Mouse (Mus musculus) kidney, postnatal 0 days (tissue): ENCODE results near the gene H2afy2. TPM values are rescaled to one million over a fixed set of nuclear protein-coding genes. Genes with fewer than 3 reads are reported as not detected.

ENCODE experiments used
- ATAC-seq: fragments of 200-750 bp; cut with Nextera tagmentation; replicated peaks from 2 replicates; pipeline ENCODE4 v1.8.0; 2017; ENCODE audit warnings: low read depth, moderate number of reproducible peaks, moderate TSS enrichment, moderate library complexity; ENCODE audit not compliant: low FRiP score
- DNase-seq: peaks from one replicate; pipeline ENCODE4 v3.0.0-alpha.2; 2016; ENCODE audit warnings: low spot score
- H3K27ac ChIP-seq: fragments of 300-500 bp; sonication (generic); 2 replicates; pipeline ENCODE4 v1.5.1; 2014; ENCODE audit warnings: mild to moderate bottlenecking
- H3K27me3 ChIP-seq: fragments of 300-500 bp; sonication (generic); 2 replicates; pipeline ENCODE4 v1.6.1; 2014; ENCODE audit warnings: low read length, mixed read lengths; ENCODE audit not compliant: insufficient read depth
- H3K36me3 ChIP-seq: fragments of 300-500 bp; sonication (generic); 2 replicates; pipeline ENCODE4 v1.6.1; 2014; ENCODE audit warnings: low read length, mixed read lengths; ENCODE audit not compliant: insufficient read depth
- H3K4me1 ChIP-seq: fragments of 300-500 bp; sonication (generic); replicated peaks from 2 replicates; pipeline ENCODE4 v1.6.1; 2014; ENCODE audit warnings: antibody characterized with exemption, low read length, mixed read lengths; ENCODE audit not compliant: insufficient read depth
- H3K4me2 ChIP-seq: fragments of 300-500 bp; sonication (generic); 2 replicates; pipeline ENCODE4 v1.6.1; 2014; ENCODE audit warnings: mild to moderate bottlenecking, low read length, moderate library complexity, mixed read lengths
- H3K4me3 ChIP-seq: fragments of 300-500 bp; sonication (generic); replicated peaks from 2 replicates; pipeline ENCODE4 v1.5.1; 2014; ENCODE audit warnings: low read depth, low read length
- H3K9ac ChIP-seq: fragments of 300-500 bp; sonication (generic); 2 replicates; pipeline ENCODE4 v1.6.1; 2014; ENCODE audit warnings: low read depth, low read length
- H3K9me3 ChIP-seq: fragments of 300-500 bp; sonication (generic); replicated peaks from 2 replicates; pipeline ENCODE4 v1.6.1; 2016; ENCODE audit warnings: low read length, inconsistent platforms, mixed read lengths
- CTCF ChIP-seq: IDR thresholded peaks from 2 replicates; pipeline ENCODE4 v1.5.1; 2016; ENCODE audit warnings: antibody characterized with exemption, low read depth, mild to moderate bottlenecking, moderate library complexity
- WGBS: fragments of 180-500 bp; shearing (Covaris S2); extraction: QIAGEN DNeasy Blood & Tissue Kit; methylation state at CpG from one replicate; pipeline ENCODE4 v1.1.7; 2014; 5-methylcytosine and 5-hydroxymethylcytosine counted together
- polyA plus RNA-seq: library from polyadenylated mRNA; unstranded; fragments of >200 nt; fragmentation: Nextera tagmentation; extraction: Ambion mirVana; gene quantifications from 2 replicates; pipeline ENCODE4 v1.2.1, GENCODE M21; 2015

The H2afy2 gene
- polyA plus RNA-seq, 1 experiment from 2014 or later: 83.0 TPM

DNA sequence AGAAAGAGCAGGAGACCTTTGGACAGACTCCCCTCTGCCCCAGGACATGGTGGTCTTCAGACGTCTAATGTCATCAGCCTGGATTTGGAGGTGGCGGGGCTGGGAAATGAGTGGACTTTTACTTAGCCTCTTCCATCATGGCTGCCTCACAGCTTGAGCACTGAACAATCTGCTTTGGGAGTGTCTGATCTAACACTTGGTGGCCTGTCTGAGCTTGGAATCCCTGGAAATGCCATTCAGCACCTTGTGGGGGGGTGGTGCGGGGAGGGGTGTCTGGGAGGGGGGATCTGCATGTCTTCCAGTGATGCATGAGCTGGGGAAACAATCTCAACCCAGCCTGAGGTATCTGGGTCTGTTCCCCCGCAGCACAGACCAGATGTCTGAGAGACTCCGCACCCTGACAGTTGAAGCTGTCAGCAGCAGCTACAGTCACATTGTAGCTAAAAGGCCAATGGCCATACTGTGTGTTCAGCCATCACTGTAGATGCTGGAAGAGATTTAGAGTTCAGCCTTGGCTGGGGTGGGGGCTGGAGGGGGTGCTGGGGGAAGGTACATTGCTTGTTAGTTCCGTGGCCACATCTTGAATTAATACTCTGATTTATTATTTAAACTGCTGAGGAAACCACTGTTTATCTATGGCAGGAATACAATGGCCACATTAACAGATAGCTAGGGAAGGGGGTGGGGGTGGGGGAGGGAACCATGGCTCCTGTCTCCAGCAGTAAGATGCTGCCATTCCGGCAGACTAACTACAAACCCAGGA, 39.2 kb upstream of the H2afy2 start:
- no peak for DNase-seq
- no peak overlapping the region for H3K4me3 ChIP-seq
- H3K27ac ChIP-seq: no peak overlapping the region
- no peaks in the 10 kb centered on the region for H3K36me3 ChIP-seq
- TF ChIP-seq CTCF: no peak
- H3K9me3 ChIP-seq: no peaks in the 10 kb centered on the region
- H3K4me1 ChIP-seq: no peaks in the 10 kb centered on the region; the same call in 1 of the 2 replicates
- WGBS: 52% methylated on average over 7 of the region's 7 CpGs
- ATAC-seq: no peak
- H3K9ac ChIP-seq: no peak overlapping the region
- no peak overlapping the region for H3K4me2 ChIP-seq
- no peaks in the 10 kb centered on the region for H3K27me3 ChIP-seq

GRCm38 (mm10) chr10:61820050-61820449, 36.1 kb upstream of the H2afy2 start:
- Histone ChIP-seq H3K27ac (no peak overlapping the region), H3K4me2 (no peak overlapping the region), H3K27me3 (no peaks in the 10 kb centered on the region), H3K9me3 (no peaks in the 10 kb centered on the region), H3K4me3 (no peak overlapping the region), H3K36me3 (no peaks in the 10 kb centered on the region), H3K4me1 (no peaks in the 10 kb centered on the region; the same call in 1 of the 2 replicates), H3K9ac (no peak overlapping the region)
- ATAC-seq (no peak), DNase-seq (no peak)
- WGBS: 57% methylated on average over 9 of the region's 9 CpGs
- TF ChIP-seq CTCF: peak; percentile 47

GRCm38 (mm10) chr10:61811987-61812386, 28.0 kb upstream of the H2afy2 start:
- no peak for TF ChIP-seq CTCF
- Histone ChIP-seq H3K4me1 (no peaks in the 10 kb centered on the region), H3K9ac (no peak overlapping the region), H3K27me3 (no peaks in the 10 kb centered on the region), H3K4me2 (no peak overlapping the region), H3K4me3 (no peak overlapping the region), H3K9me3 (no peaks in the 10 kb centered on the region), H3K36me3 (no peaks in the 10 kb centered on the region), H3K27ac (no peak overlapping the region)
- 56% methylated on average over 5 of the region's 5 CpGs for WGBS
- DNase-seq (peak; percentile 44), ATAC-seq (no peak)

DNA sequence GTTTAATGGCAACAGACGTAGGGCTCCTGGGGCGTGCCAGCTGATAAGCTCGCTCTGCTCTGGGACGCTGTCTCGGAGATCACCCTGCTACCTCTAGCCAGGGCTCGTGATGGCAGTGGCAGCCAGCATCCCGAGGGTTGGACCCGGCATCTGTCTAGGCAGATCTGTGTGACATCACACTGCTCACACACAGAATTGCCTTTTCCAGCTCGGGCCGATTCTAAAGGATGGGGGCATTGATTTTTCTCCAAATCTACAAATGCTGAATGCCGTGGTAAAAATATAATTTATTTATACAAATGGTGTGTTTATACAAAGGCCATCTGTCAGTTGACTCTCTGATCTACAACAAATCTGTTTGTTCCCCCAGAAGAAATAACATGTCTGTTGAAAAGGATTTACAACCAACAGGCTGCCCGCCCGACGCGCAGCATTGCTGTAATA, 14.2 kb upstream of the H2afy2 start:
- Histone ChIP-seq H3K27ac (no peak overlapping the region), H3K9ac (no peak overlapping the region), H3K9me3 (no peaks in the 10 kb centered on the region), H3K4me1 (peaks cover 8% of the 10 kb centered on the region; the same call in 1 of the 2 replicates), H3K4me3 (no peak overlapping the region), H3K27me3 (no peaks in the 10 kb centered on the region), H3K4me2 (no peak overlapping the region), H3K36me3 (no peaks in the 10 kb centered on the region)
- WGBS: 66% methylated on average over 15 of the region's 15 CpGs
- no peak for DNase-seq
- no peak for TF ChIP-seq CTCF
- no peak for ATAC-seq

GRCm38 (mm10) chr10:61795458-61795857, 11.5 kb upstream of the H2afy2 start:
- Histone ChIP-seq H3K4me3 (no peak overlapping the region), H3K4me2 (no peak overlapping the region), H3K9me3 (no peaks in the 10 kb centered on the region), H3K36me3 (no peaks in the 10 kb centered on the region), H3K4me1 (peaks cover 8% of the 10 kb centered on the region; the same call in 1 of the 2 replicates), H3K9ac (no peak overlapping the region), H3K27me3 (no peaks in the 10 kb centered on the region), H3K27ac (no peak overlapping the region)
- no peak for TF ChIP-seq CTCF
- peak; percentile 56 for DNase-seq
- ATAC-seq: no peak
- WGBS: 24% methylated on average over 8 of the region's 8 CpGs

GRCm38 (mm10) chr10:61794971-61795370, 11.0 kb upstream of the H2afy2 start:
- ATAC-seq (no peak; the same call in 1 of the 2 replicates), DNase-seq (peak; percentile 58)
- no peaks in the 10 kb centered on the region for H3K9me3 ChIP-seq
- H3K4me2 ChIP-seq: no peak overlapping the region
- TF ChIP-seq CTCF: no peak
- 45% methylated on average over 10 of the region's 10 CpGs for WGBS
- H3K36me3 ChIP-seq: no peaks in the 10 kb centered on the region
- H3K4me3 ChIP-seq: no peak overlapping the region
- no peak overlapping the region for H3K27ac ChIP-seq
- no peaks in the 10 kb centered on the region for H3K27me3 ChIP-seq
- H3K9ac ChIP-seq: no peak overlapping the region
- H3K4me1 ChIP-seq: peaks cover 8% of the 10 kb centered on the region; the same call in 1 of the 2 replicates
